Mouse (Mus musculus) liver, adult 2 months (tissue): ENCODE data around the gene Dnm3. TPM values are rescaled to one million over a fixed set of nuclear protein-coding genes. Genes with fewer than 3 reads are reported as not detected.

Experiments used
- DNase-seq: peaks from one replicate; pipeline ENCODE4 v3.0.0-alpha.2; 2011; ENCODE audit warnings: low read depth, low spot score; ENCODE audit errors: extremely low read depth
- H3K27ac ChIP-seq: fragments of 200-500 bp; replicated peaks from 2 replicates; pipeline ENCODE4 v1.5.1; 2012; ENCODE audit warnings: low read depth, mild to moderate bottlenecking, control low read depth, inconsistent platforms, low read length; ENCODE audit not compliant: insufficient read depth
- H3K27me3 ChIP-seq: fragments of 200-500 bp; 2 replicates; pipeline ENCODE4 v1.6.1; 2012; ENCODE audit warnings: mild to moderate bottlenecking, moderate library complexity, low read length, inconsistent platforms; ENCODE audit not compliant: control insufficient read depth, insufficient read depth
- H3K36me3 ChIP-seq: fragments of 200-500 bp; 2 replicates; pipeline ENCODE4 v1.6.1; 2012; ENCODE audit warnings: low read length, inconsistent platforms; ENCODE audit not compliant: control insufficient read depth, insufficient read depth
- H3K4me1 ChIP-seq: fragments of 200-500 bp; 2 replicates; pipeline ENCODE4 v1.6.1; 2011; ENCODE audit warnings: low read length; ENCODE audit not compliant: control insufficient read depth, insufficient read depth
- H3K4me3 ChIP-seq: fragments of 200-500 bp; 2 replicates; pipeline ENCODE4 v1.5.1; 2011; ENCODE audit warnings: low read depth, mild to moderate bottlenecking, control low read depth, low read length, moderate library complexity; ENCODE audit not compliant: insufficient read depth
- H3K79me2 ChIP-seq: fragments of 200-500 bp; 2 replicates; pipeline ENCODE4 v1.6.1; 2012; ENCODE audit warnings: inconsistent platforms, mild to moderate bottlenecking, low read length, moderate library complexity; ENCODE audit not compliant: control insufficient read depth, insufficient read depth
- H3K9ac ChIP-seq: fragments of 200-500 bp; 2 replicates; pipeline ENCODE4 v1.6.1; 2012; ENCODE audit warnings: low read depth, mild to moderate bottlenecking, control low read depth, inconsistent platforms, low read length
- CTCF ChIP-seq: fragments of 200-500 bp; IDR thresholded peaks from 2 replicates; pipeline ENCODE4 v1.5.1; 2011; ENCODE audit warnings: low read depth, low read length, control low read depth
- POLR2A ChIP-seq: fragments of 200-500 bp; IDR thresholded peaks from 2 replicates; pipeline ENCODE4 v1.6.1; 2011; ENCODE audit warnings: low read length, control low read depth; ENCODE audit not compliant: insufficient read depth; ENCODE audit errors: extremely low read depth
- WGBS: fragments of 180-500 bp; shearing (Covaris S2); methylation state at CpG from one replicate; pipeline ENCODE4 v1.1.7; 2018; 5-methylcytosine and 5-hydroxymethylcytosine counted together
- polyA plus RNA-seq: library from polyadenylated mRNA; depleted of rRNA; stranded (reverse); fragments of >200 nt; gene quantifications from 2 replicates; pipeline ENCODE4 v1.2.3, GENCODE M21; 2012
- total RNA-seq: library from RNA; depleted of rRNA; stranded (reverse); fragments of >200 nt; gene quantifications from 2 replicates; pipeline ENCODE4 v1.2.3, GENCODE M21; 2014

Gene Dnm3
- total and polyA plus RNA-seq, 2 experiments, result 0.46 to 0.60 TPM

DNA sequence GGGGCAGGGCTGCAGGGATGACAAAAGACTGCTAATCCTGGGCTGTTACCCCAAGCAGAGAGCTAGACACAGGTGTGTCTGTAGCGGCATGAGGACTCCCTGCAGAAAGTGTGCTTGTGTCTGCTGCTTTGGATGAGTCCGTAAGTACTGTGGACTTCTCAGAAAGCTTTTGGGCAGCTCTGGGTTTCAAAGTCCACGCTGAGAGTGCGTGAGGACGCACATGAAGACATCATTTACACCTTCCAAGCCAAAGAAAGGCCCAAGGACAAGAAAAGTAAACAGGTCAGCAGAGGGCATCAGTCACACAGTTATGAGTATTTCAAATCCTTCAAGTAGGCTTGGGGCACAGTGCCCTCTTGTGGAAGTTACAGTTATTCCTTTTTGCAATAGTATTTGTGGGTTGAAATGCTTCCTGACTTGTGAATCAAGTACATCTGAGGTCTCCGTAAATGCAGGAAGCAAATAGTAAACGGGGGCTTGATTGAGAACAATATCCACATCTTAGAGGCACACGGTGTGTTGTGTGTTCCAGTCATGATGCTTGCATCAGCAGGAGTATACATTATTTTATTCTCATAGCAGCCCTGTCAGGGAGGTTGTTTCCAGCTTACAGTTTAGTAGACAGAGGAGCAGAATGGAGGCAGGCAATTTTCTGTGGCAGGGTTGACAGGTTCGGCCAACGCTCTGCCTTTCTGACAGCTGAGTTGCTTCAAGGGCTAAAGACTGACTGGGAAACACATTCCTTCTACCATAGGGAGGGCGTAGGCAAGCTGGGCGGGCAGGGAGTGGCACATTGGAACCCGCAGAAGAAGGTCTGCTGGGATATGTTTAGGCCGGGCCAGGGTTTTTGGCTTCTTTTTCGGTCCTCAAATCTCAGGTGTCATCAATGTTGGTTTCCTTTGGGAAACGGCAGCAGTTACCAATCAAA is 501.3 kb downstream of the Dnm3 start:
- H3K27me3 ChIP-seq, result no peaks in the 10 kb centered on the region
- no peaks in the 10 kb centered on the region for H3K79me2 ChIP-seq
- peaks cover 11% of the 10 kb centered on the region for H3K4me1 ChIP-seq
- DNase-seq, result peak; percentile 86
- H3K27ac ChIP-seq, result no peak overlapping the region
- H3K4me3 ChIP-seq, result no peak overlapping the region
- WGBS, result 44% methylated on average over 16 of the region's 16 CpGs
- TF ChIP-seq POLR2A, result no peak
- TF ChIP-seq CTCF, result peak; percentile 64
- no peaks in the 10 kb centered on the region for H3K36me3 ChIP-seq
- H3K9ac ChIP-seq, result no peak overlapping the region

DNA sequence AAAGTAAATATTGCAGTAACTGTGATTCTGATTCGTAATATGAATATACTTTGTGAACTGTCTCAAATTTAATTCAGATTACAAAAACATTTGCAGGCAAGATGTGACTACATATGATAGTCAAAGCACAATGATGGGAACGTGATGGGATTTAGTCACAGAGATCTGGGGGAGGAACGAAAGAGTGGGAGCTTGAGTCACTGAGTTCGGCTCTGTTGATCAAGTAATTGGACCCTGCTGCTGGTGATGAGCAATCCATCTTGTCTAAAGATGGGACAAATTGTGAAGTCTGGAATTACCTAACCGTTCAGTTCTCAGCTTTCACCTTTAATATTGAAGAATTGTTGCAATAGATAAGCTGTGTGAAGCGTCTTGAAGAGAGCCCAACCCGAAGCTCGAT is 505.6 kb downstream of the Dnm3 start:
- Histone ChIP-seq H3K9ac (no peak overlapping the region), H3K36me3 (no peaks in the 10 kb centered on the region; the same call in 1 of the 2 replicates), H3K4me1 (peaks cover 11% of the 10 kb centered on the region), H3K79me2 (peaks cover 7% of the 10 kb centered on the region; the same call in 1 of the 2 replicates), H3K4me3 (no peak overlapping the region), H3K27me3 (no peaks in the 10 kb centered on the region), H3K27ac (no peak overlapping the region)
- no peak for DNase-seq
- TF ChIP-seq POLR2A (no peak), CTCF (no peak)
- 85% methylated on average over 8 of the region's 8 CpGs for WGBS

GRCm38 (mm10) chr1:161970874-161971273 is 507.0 kb downstream of the Dnm3 start:
- 89% methylated on average over 9 of the region's 9 CpGs for WGBS
- no peak for TF ChIP-seq POLR2A
- no peak for TF ChIP-seq CTCF
- peaks cover 6% of the 10 kb centered on the region for H3K4me1 ChIP-seq

DNA sequence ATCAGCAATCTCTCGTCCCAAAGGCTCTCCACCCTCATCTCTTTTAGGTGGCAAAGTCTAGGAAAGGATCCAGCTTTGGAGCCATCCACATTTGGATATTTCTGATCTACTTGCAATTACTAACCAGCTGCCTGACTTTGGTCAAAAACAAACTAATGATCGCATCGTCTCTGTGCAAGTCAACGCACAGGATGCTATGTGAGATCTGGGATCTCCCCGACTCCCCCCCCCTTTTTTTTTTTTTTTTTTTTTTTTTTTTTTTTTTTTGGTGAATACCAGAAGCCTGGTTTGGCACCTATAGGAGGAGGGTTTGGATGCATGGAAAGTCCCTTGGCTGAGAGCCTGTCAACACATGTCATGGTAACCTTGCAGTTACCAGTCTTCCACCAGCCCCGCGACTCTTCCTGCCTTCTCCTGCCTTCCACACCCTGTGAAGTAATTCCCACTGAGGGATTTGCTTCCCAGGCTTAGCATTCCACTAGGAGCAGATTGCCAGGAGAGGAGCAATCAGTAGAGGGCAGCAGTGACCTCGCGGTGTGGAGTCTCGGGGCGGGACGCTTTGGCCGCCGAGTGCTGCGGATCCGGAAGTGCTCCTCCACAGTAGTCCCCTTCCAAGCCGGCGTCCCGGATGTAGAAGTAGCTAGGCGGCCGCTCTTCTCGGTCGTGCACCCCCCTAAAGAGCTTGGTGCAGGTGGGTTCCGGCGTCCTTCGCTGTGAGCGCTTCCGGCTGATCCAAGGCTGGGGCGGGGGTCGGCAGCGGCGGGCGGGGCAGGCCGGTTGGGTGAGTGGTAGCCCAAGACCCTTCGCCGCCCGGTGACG is 509.0 kb downstream of the Dnm3 start, which contains the start of gene Pigc:
TSS of gene Pigc (plus strand) at position 598 of the 819 bp plus-strand sequence.
- TF ChIP-seq CTCF, result peak; percentile 90
- TF ChIP-seq POLR2A, result 0 out of 2 replicates have a peak, but pooled peaks have one; percentile 30
- 2% methylated on average over 38 of the region's 38 CpGs for WGBS
- H3K36me3 ChIP-seq, result no peaks in the 10 kb centered on the region; the same call in 1 of the 2 replicates
- H3K27ac ChIP-seq, result peak within 1 kb of the TSS; percentile 18; the same call in 1 of the 2 replicates
- H3K9ac ChIP-seq, result peak within 1 kb of the TSS; percentile 85
- H3K4me1 ChIP-seq, result no peaks in the 10 kb centered on the region; the same call in none of the 2 replicates
- peak within 1 kb of the TSS; percentile 85 for H3K4me3 ChIP-seq
- H3K27me3 ChIP-seq, result no peaks in the 10 kb centered on the region
- peaks cover 7% of the 10 kb centered on the region; the same call in 1 of the 2 replicates for H3K79me2 ChIP-seq
- peak; percentile 84 for DNase-seq

More at GRCm38 (mm10) chr1:161970874-161971273, 507.0 kb downstream of the Dnm3 start:
- Histone ChIP-seq H3K27ac (no peak overlapping the region), H3K79me2 (peaks cover 7% of the 10 kb centered on the region; the same call in 1 of the 2 replicates), H3K27me3 (no peaks in the 10 kb centered on the region), H3K36me3 (no peaks in the 10 kb centered on the region; the same call in 1 of the 2 replicates), H3K9ac (no peak overlapping the region), H3K4me3 (no peak overlapping the region)
- no peak for DNase-seq

DNA sequence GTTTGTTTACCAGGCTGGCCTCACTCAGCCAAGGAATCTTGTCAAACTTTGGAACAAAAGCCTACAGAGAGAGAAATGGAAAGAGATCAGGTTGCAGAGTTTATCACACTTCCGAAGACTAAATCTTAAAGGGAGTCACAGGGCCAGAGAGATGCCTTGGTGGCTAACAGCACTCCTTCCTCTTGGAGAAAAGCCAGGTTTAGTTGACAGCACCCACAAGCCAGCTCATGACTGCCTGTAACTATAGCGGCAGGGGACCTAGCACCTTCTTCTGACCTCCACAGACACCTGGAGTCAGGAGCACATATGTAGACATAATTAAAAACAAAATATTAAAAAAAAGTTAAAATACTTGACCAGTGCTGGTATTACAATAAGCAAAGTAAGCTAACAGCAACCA is 509.9 kb downstream of the Dnm3 start:
- TF ChIP-seq CTCF, result no peak
- TF ChIP-seq POLR2A, result no peak
- H3K27ac ChIP-seq, result no peak overlapping the region
- no peak overlapping the region for H3K9ac ChIP-seq
- no peak overlapping the region for H3K4me3 ChIP-seq
- H3K79me2 ChIP-seq, result peaks cover 7% of the 10 kb centered on the region; the same call in 1 of the 2 replicates
- 75% methylated on average over 2 of the region's 2 CpGs for WGBS
- H3K27me3 ChIP-seq, result no peaks in the 10 kb centered on the region
- no peak for DNase-seq
- H3K36me3 ChIP-seq, result no peaks in the 10 kb centered on the region; the same call in 1 of the 2 replicates
- no peaks in the 10 kb centered on the region; the same call in none of the 2 replicates for H3K4me1 ChIP-seq
